Mouse (Mus musculus): ENCODE results near the gene Abl2. TPM values are rescaled to one million over a fixed set of nuclear protein-coding genes. Genes with fewer than 3 reads are reported as not detected.

The Abl2 gene
- polyA plus RNA-seq, 2 experiments: 6.9 to 10.9 TPM

DNA sequence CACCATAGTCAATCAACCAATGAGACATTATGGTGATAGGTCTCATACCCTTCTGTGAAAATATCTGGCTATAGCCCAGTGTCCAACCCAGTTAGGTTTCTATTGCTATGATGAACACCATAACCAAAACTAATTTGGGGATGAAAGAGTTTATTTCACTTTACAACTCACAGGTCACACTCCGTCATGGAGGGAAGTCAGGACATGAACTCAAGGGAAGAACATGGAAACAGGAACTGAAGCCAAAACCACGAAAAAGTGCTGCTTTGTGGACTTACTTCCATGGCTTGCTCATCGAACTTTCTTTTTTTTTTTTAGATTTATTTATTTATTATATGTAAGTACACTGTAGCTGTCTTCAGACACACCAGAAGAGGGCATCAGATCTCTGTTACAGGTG, 25.1 kb upstream of the Abl2 start:
- DNase-seq (ENCODE audit: low spot score): no peak
- Histone ChIP-seq H3K9me3 (ENCODE audit: control insufficient read depth, low read length) (no peaks in the 10 kb centered on the region), H3K4me1 (ENCODE audit: control insufficient read depth, insufficient read depth, low read length) (no peaks in the 10 kb centered on the region), H3K27me3 (ENCODE audit: control insufficient read depth, insufficient read depth, low read length) (no peaks in the 10 kb centered on the region), H3K9ac (ENCODE audit: low read depth, low read length, severe bottlenecking) (no peak overlapping the region), H3K4me2 (replicated peaks; ENCODE audit: low read depth, low read length, severe bottlenecking) (no peak overlapping the region), H3K4me3 (replicated peaks; ENCODE audit: low read length) (no peak overlapping the region), H3K27ac (replicated peaks; ENCODE audit: low read depth, low read length) (no peak overlapping the region), H3K36me3 (ENCODE audit: control insufficient read depth, insufficient read depth, low read length) (no peaks in the 10 kb centered on the region)
- ATAC-seq (ENCODE audit: low FRiP score, low read depth): no peak
- TF ChIP-seq POLR2A (IDR thresholded peaks at IDR 0.05; ENCODE audit: borderline replicate concordance, extremely low read depth, insufficient read depth, insufficient read length): no peak
- 83% methylated on average over 3 of the region's 3 CpGs for WGBS

DNA sequence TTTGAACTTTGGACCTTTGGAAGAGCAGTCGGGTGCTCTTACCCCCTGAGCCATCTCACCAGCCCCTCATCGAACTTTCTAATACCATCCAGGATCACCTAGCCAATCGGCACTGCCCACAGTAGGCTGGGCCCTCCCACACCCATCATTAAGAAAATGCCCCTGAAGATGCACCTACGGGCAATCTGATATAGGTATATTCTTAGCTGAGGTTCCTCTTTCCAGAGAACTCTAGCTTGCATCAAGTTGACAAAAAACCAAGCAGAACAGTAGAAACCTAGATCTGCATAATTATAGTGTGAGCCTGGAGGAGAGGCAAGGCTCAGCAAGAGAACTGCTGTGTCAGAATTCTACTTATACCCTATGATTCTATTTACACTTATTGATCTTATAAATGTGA, 24.7 kb upstream of the Abl2 start:
- 86% methylated on average over 4 of the region's 4 CpGs for WGBS
- no peak overlapping the region for H3K4me3 ChIP-seq (replicated peaks; ENCODE audit: low read length)
- ATAC-seq (ENCODE audit: low FRiP score, low read depth) (no peak), DNase-seq (ENCODE audit: low spot score) (no peak)
- H3K36me3 ChIP-seq (ENCODE audit: control insufficient read depth, insufficient read depth, low read length): no peaks in the 10 kb centered on the region
- no peak overlapping the region for H3K9ac ChIP-seq (ENCODE audit: low read depth, low read length, severe bottlenecking)
- H3K27ac ChIP-seq (replicated peaks; ENCODE audit: low read depth, low read length): no peak overlapping the region
- no peaks in the 10 kb centered on the region for H3K4me1 ChIP-seq (ENCODE audit: control insufficient read depth, insufficient read depth, low read length)
- H3K4me2 ChIP-seq (replicated peaks; ENCODE audit: low read depth, low read length, severe bottlenecking): no peak overlapping the region
- no peak for TF ChIP-seq POLR2A (IDR thresholded peaks at IDR 0.05; ENCODE audit: borderline replicate concordance, extremely low read depth, insufficient read depth, insufficient read length)
- H3K27me3 ChIP-seq (ENCODE audit: control insufficient read depth, insufficient read depth, low read length): no peaks in the 10 kb centered on the region
- no peaks in the 10 kb centered on the region for H3K9me3 ChIP-seq (ENCODE audit: control insufficient read depth, low read length)

DNA sequence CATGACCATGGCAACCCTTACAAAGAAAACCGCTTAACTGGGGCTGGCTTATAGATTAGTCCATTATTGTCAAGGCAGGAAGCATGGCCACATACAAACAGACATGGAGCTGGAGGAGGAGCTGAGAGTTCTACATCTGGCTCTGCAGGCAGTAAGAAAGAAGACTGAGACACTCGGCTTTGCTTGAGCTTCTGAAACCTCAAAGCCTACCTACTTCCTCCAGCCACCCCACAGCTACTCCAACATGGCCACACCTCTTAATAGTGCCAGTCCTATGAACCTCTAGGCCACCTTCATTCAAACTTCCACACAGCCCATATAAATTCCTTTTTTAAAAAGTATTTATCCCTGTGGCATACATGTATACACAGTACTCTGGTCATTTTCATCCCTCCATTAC, 21.6 kb upstream of the Abl2 start:
- H3K4me2 ChIP-seq (replicated peaks; ENCODE audit: low read depth, low read length, severe bottlenecking): no peak overlapping the region
- no peak overlapping the region for H3K27ac ChIP-seq (replicated peaks; ENCODE audit: low read depth, low read length)
- TF ChIP-seq POLR2A (IDR thresholded peaks at IDR 0.05; ENCODE audit: borderline replicate concordance, extremely low read depth, insufficient read depth, insufficient read length): no peak
- no peaks in the 10 kb centered on the region for H3K27me3 ChIP-seq (ENCODE audit: control insufficient read depth, insufficient read depth, low read length)
- DNase-seq (ENCODE audit: low spot score) (no peak), ATAC-seq (ENCODE audit: low FRiP score, low read depth) (no peak)
- 79% methylated on average over 2 of the region's 2 CpGs for WGBS
- H3K9ac ChIP-seq (ENCODE audit: low read depth, low read length, severe bottlenecking): no peak overlapping the region
- H3K9me3 ChIP-seq (ENCODE audit: control insufficient read depth, low read length): no peaks in the 10 kb centered on the region
- no peak overlapping the region for H3K4me3 ChIP-seq (replicated peaks; ENCODE audit: low read length)
- no peaks in the 10 kb centered on the region for H3K4me1 ChIP-seq (ENCODE audit: control insufficient read depth, insufficient read depth, low read length)
- no peaks in the 10 kb centered on the region for H3K36me3 ChIP-seq (ENCODE audit: control insufficient read depth, insufficient read depth, low read length)

DNA sequence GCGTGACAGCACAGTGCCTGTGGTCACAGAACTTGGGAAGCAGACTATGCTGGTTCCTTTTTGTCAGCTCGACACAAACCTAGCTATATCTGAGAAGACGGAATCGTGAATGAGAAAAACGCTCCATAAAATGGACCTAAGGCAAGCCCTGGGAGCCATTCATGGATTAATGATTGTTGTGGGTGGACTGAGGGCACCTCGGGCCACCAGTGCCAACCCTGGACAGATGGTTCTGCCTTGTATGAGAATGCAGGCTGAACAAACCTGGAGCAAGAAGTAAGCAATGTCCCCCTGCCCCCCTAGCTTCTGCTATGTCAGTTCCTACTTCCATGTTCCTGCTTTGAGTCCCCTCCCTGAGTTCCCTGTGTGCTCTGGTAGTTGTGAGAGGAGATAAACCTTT, 20.9 kb upstream of the Abl2 start:
- no peak for DNase-seq (ENCODE audit: low spot score)
- no peak for ATAC-seq (ENCODE audit: low FRiP score, low read depth)
- Histone ChIP-seq H3K9ac (ENCODE audit: low read depth, low read length, severe bottlenecking) (no peak overlapping the region), H3K36me3 (ENCODE audit: control insufficient read depth, insufficient read depth, low read length) (no peaks in the 10 kb centered on the region), H3K4me3 (replicated peaks; ENCODE audit: low read length) (no peak overlapping the region), H3K27ac (replicated peaks; ENCODE audit: low read depth, low read length) (no peak overlapping the region), H3K4me2 (replicated peaks; ENCODE audit: low read depth, low read length, severe bottlenecking) (no peak overlapping the region), H3K27me3 (ENCODE audit: control insufficient read depth, insufficient read depth, low read length) (no peaks in the 10 kb centered on the region), H3K9me3 (ENCODE audit: control insufficient read depth, low read length) (no peaks in the 10 kb centered on the region), H3K4me1 (ENCODE audit: control insufficient read depth, insufficient read depth, low read length) (no peaks in the 10 kb centered on the region)
- WGBS: 86% methylated on average over 6 of the region's 6 CpGs
- TF ChIP-seq POLR2A (IDR thresholded peaks at IDR 0.05; ENCODE audit: borderline replicate concordance, extremely low read depth, insufficient read depth, insufficient read length): no peak

DNA sequence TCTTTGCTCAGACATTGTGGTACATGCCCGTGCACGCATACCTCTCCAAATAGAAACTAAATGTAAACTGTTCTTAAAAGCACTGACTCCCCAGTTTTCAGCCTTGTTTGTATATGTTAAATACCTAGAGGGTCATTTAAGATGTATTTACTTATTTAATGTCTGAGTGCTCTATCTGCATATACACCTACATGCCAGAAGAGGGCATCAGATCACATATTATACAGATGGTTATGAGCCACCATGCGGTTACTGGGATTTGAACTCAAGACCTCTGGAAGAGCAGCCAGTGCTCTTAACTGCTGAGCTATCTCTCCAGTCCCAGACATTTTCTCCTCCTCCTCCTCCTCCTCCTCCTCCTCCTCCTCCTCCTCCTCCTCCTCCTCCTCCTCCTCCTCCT, 20.2 kb upstream of the Abl2 start:
- H3K4me3 ChIP-seq (replicated peaks; ENCODE audit: low read length): no peak overlapping the region
- WGBS: 76% methylated on average over 3 of the region's 3 CpGs
- no peak for TF ChIP-seq POLR2A (IDR thresholded peaks at IDR 0.05; ENCODE audit: borderline replicate concordance, extremely low read depth, insufficient read depth, insufficient read length)
- H3K4me1 ChIP-seq (ENCODE audit: control insufficient read depth, insufficient read depth, low read length): no peaks in the 10 kb centered on the region
- no peak overlapping the region for H3K4me2 ChIP-seq (replicated peaks; ENCODE audit: low read depth, low read length, severe bottlenecking)
- H3K9me3 ChIP-seq (ENCODE audit: control insufficient read depth, low read length): no peaks in the 10 kb centered on the region
- ATAC-seq (ENCODE audit: low FRiP score, low read depth): no peak
- H3K9ac ChIP-seq (ENCODE audit: low read depth, low read length, severe bottlenecking): no peak overlapping the region
- H3K36me3 ChIP-seq (ENCODE audit: control insufficient read depth, insufficient read depth, low read length): no peaks in the 10 kb centered on the region
- DNase-seq (ENCODE audit: low spot score): no peak
- no peaks in the 10 kb centered on the region for H3K27me3 ChIP-seq (ENCODE audit: control insufficient read depth, insufficient read depth, low read length)
- no peak overlapping the region for H3K27ac ChIP-seq (replicated peaks; ENCODE audit: low read depth, low read length)

All from limb, embryonic 14.5 days (tissue).